Mouse (Mus musculus) liver, postnatal 0 days (tissue): ENCODE measurements at regions not wholly inside any gene's neighbourhood (a gene's known extent, or its start where the extent isn't known, plus 50 kb on each side); places are given as distances from the start of the nearest gene placed in this dataset.

ENCODE experiments used
- CTCF ChIP-seq: sonication (generic); IDR thresholded peaks from 2 replicates; pipeline ENCODE4 v1.5.1; 2016; ENCODE audit warnings: antibody characterized with exemption, low read depth
- EP300 ChIP-seq: IDR thresholded peaks from 2 replicates; pipeline ENCODE4 v1.6.1; 2016; ENCODE audit warnings: antibody characterized with exemption, low read depth, mild to moderate bottlenecking

DNA sequence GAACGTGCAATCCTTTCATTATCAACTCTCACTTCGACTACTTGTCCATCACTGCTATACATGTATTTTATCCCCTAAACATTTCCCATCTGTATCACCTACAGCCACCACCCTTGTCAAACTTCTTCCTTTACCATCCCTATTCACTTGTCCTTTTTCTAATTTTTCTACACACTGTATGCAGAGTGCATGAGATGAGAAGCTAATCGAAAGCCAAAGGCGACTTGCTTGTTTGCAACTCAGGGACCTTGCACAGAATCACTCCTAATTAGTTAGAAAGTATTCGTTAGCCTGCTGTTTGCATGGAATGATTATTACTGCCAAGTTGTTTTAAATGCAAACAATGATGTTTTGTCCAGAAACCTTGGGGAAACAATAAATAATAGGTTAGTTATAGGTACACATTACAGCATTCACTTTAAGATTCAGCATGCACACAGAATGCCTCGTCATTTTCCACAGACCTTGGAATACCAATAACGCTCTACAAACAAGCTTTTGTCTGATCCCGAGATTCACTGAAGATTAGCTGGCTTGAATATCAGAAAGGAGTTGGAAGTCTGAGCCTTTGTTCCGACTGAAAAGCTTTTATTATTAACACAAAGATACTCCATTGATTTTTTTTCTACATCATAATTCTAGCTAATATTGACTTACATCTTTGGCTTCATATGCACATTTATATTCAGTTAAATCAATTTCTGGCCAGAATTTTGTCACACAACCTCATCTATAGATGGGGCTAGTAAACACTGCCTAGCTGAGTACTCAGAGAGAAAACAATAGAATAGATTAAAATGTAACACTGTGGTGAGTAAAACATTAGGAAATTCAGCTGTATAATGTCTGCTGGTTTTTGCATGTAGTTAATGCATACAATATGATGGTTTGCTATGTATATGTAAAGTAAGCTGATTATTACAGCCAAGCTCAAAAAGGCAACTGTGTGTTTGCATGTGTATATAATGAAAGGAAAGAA lies 130.4 kb upstream of the Cxadr start:
- TF ChIP-seq EP300 = no peak
- no peak for TF ChIP-seq CTCF
